Mouse (Mus musculus): ENCODE data around the gene Elk3. TPM values are rescaled to one million over a fixed set of nuclear protein-coding genes. Genes with fewer than 3 reads are reported as not detected.

Gene Elk3
- polyA plus RNA-seq, 1 experiment from 2014 or later = 44.9 TPM

DNA sequence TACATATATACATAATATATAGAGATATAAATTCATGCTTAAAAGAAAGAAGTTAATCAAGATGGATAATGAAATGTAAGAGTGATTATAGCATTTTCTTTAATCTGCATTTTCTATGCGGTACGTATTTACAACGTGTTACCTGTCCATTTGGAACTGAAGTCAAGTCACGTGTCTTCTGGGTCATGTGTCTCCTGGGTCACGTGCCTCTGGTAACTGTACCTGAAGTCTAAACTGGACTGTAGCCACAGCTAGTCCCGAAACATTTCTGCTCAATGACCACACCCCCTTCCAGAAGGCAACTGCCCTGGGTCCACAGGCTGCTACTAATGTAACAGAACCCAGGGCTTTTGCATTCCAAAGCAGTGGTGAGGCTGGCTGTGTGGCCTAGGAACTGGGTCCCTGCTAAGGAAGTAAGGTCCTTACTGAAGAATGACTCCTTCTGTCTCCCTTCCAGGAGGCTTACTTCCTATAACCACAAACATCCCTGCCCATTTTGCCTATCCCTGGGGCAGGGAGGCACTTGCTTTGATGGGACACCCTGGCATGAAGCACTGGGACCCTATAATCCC lies 40.0 kb downstream of the Elk3 start:
- no peaks in the 10 kb centered on the region for H3K36me3 ChIP-seq (ENCODE audit: control insufficient read depth, insufficient read depth, low read length)
- no peaks in the 10 kb centered on the region for H3K27me3 ChIP-seq (ENCODE audit: control insufficient read depth, insufficient read depth, low read depth, low read length)
- peaks cover 17% of the 10 kb centered on the region for H3K4me1 ChIP-seq (replicated peaks; ENCODE audit: control insufficient read depth, insufficient read depth, low read length)
- no peak for ATAC-seq (ENCODE audit: low read depth)
- H3K9ac ChIP-seq (ENCODE audit: low read length) = no peak overlapping the region
- no peak overlapping the region for H3K27ac ChIP-seq (ENCODE audit: low read length)
- H3K4me3 ChIP-seq (ENCODE audit: low read length) = no peak overlapping the region
- H3K9me3 ChIP-seq (ENCODE audit: control insufficient read depth, low read length) = no peaks in the 10 kb centered on the region
- WGBS = 88% methylated on average over 6 of the region's 6 CpGs
- no peak overlapping the region for H3K4me2 ChIP-seq (ENCODE audit: low read depth, low read length)

DNA sequence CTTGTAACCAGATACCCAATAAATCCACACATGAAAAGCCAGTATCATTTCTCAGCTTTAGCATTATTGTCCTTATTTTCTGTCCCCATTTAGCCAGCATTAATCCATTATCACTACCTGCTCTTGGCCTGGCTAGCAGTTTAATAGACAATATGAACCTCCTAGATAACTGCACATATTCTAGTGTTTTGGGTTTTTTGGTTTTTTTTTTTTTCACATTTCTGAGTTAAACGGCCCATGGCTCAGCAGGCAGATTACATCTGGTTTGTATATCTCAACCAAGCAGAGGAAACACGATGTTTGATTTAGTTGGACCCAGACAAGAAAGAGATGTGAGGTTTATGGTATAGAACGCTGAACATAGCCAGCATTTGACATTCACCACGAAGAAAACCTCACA lies 41.2 kb downstream of the Elk3 start:
- WGBS = 55% methylated on average over 4 of the region's 4 CpGs
- H3K9me3 ChIP-seq (ENCODE audit: control insufficient read depth, low read length) = no peaks in the 10 kb centered on the region
- H3K36me3 ChIP-seq (ENCODE audit: control insufficient read depth, insufficient read depth, low read length) = peaks cover 6% of the 10 kb centered on the region; the same call in 1 of the 2 replicates
- peaks cover 8% of the 10 kb centered on the region; the same call in 1 of the 2 replicates for H3K4me1 ChIP-seq (replicated peaks; ENCODE audit: control insufficient read depth, insufficient read depth, low read length)
- no peak overlapping the region for H3K4me3 ChIP-seq (ENCODE audit: low read length)
- no peak overlapping the region for H3K27ac ChIP-seq (ENCODE audit: low read length)
- no peak overlapping the region for H3K4me2 ChIP-seq (ENCODE audit: low read depth, low read length)
- H3K27me3 ChIP-seq (ENCODE audit: control insufficient read depth, insufficient read depth, low read depth, low read length) = no peaks in the 10 kb centered on the region
- no peak for ATAC-seq (ENCODE audit: low read depth)
- no peak overlapping the region for H3K9ac ChIP-seq (ENCODE audit: low read length)

DNA sequence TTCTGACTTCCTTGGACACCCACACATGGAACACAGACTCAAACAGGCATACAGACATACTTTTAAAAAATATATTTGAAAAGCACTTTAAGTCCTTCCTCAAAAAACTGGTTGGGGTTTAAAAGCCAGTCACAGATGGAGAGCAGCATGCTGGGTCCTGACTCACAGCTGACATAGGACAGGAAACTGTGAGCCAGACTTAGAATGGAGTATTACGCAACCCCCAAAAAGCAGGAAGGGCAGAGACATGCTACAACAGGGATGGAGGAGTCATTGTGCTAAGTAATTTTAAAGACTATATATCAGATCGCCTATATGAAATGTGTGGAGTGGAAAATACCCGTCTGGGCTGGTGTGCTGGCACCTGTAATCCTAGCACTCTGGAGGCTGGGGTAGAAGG lies 42.6 kb downstream of the Elk3 start:
- Histone ChIP-seq H3K36me3 (ENCODE audit: control insufficient read depth, insufficient read depth, low read length) (peaks cover 11% of the 10 kb centered on the region; the same call in 1 of the 2 replicates), H3K27me3 (ENCODE audit: control insufficient read depth, insufficient read depth, low read depth, low read length) (no peaks in the 10 kb centered on the region), H3K4me1 (replicated peaks; ENCODE audit: control insufficient read depth, insufficient read depth, low read length) (peaks cover 14% of the 10 kb centered on the region), H3K9ac (ENCODE audit: low read length) (no peak overlapping the region), H3K27ac (ENCODE audit: low read length) (no peak overlapping the region), H3K9me3 (ENCODE audit: control insufficient read depth, low read length) (no peaks in the 10 kb centered on the region), H3K4me3 (ENCODE audit: low read length) (no peak overlapping the region), H3K4me2 (ENCODE audit: low read depth, low read length) (no peak overlapping the region)
- no peak for ATAC-seq (ENCODE audit: low read depth)
- 90% methylated on average over 3 of the region's 3 CpGs for WGBS

DNA sequence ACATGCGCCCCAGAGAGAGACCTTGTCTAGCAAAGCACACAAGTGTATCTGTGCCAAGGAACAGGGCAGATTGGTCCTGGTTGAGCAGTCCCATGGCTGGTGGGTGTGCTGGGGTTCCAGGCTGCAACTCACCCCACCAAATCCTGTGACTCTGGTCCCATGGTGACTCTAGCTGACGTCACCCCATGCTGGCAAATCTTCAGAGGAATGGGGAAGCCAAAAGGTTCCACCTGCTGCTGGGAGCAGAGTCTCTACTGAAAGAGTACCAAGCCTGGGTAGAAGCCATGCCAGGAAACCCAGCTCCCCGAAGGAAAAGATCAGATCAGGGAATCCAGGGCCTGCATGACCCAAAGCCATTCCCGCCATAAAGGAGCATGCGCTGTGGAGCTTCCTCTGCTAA lies 43.4 kb downstream of the Elk3 start:
- peaks cover 19% of the 10 kb centered on the region for H3K4me1 ChIP-seq (replicated peaks; ENCODE audit: control insufficient read depth, insufficient read depth, low read length)
- H3K27me3 ChIP-seq (ENCODE audit: control insufficient read depth, insufficient read depth, low read depth, low read length) = no peaks in the 10 kb centered on the region
- WGBS = 87% methylated on average over 5 of the region's 5 CpGs
- H3K4me2 ChIP-seq (ENCODE audit: low read depth, low read length) = no peak overlapping the region
- H3K36me3 ChIP-seq (ENCODE audit: control insufficient read depth, insufficient read depth, low read length) = peaks cover 11% of the 10 kb centered on the region; the same call in 1 of the 2 replicates
- no peak overlapping the region for H3K9ac ChIP-seq (ENCODE audit: low read length)
- no peak overlapping the region for H3K27ac ChIP-seq (ENCODE audit: low read length)
- ATAC-seq (ENCODE audit: low read depth) = no peak
- H3K4me3 ChIP-seq (ENCODE audit: low read length) = no peak overlapping the region
- H3K9me3 ChIP-seq (ENCODE audit: control insufficient read depth, low read length) = no peaks in the 10 kb centered on the region

DNA sequence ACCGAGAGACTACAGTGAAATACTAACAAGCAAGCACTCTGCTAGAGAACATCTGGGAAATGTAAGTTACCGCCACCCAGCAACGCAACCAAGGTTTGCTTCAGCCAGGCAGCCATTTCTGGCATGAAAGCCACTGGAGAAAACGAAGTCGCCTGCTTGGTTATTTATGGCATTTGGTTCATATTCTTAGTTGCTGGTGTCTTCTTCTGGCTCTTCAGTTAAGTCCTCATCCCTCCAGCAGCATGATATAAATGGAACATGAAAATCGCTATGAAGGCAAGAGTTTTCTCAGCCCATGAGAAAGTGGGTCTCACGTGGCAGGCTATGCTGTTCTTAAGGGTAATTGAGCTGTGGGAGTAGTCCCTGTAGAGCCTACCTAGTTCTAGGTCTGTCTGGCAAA lies 44.4 kb downstream of the Elk3 start:
- ATAC-seq (ENCODE audit: low read depth) = no peak
- Histone ChIP-seq H3K27ac (ENCODE audit: low read length) (no peak overlapping the region), H3K36me3 (ENCODE audit: control insufficient read depth, insufficient read depth, low read length) (peaks cover 11% of the 10 kb centered on the region; the same call in 1 of the 2 replicates), H3K27me3 (ENCODE audit: control insufficient read depth, insufficient read depth, low read depth, low read length) (no peaks in the 10 kb centered on the region), H3K4me1 (replicated peaks; ENCODE audit: control insufficient read depth, insufficient read depth, low read length) (peaks cover 22% of the 10 kb centered on the region), H3K9me3 (ENCODE audit: control insufficient read depth, low read length) (no peaks in the 10 kb centered on the region), H3K9ac (ENCODE audit: low read length) (no peak overlapping the region), H3K4me2 (ENCODE audit: low read depth, low read length) (no peak overlapping the region), H3K4me3 (ENCODE audit: low read length) (no peak overlapping the region)
- WGBS = 88% methylated on average over 7 of the region's 7 CpGs

DNA sequence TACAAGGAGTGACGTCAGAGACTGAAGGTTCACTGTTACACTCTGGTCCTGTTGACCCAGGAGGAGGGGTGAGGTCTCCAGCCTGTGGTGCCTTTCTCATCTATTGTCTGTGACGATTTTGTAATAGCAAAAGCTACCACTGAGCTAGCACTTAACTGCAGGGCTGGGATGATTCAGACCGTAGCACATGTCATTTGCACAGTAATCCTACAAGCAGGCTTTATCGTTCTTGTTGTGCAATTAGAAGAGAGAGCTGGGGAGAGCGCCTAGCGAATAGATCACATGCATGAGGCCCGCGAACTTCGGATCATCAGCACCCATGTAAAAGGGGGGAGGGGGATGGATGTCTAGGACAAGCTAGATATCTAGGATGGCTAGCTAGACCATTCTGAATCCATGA lies 45.1 kb downstream of the Elk3 start:
- 85% methylated on average over 9 of the region's 9 CpGs for WGBS
- Histone ChIP-seq H3K36me3 (ENCODE audit: control insufficient read depth, insufficient read depth, low read length) (peaks cover 11% of the 10 kb centered on the region; the same call in 1 of the 2 replicates), H3K9ac (ENCODE audit: low read length) (no peak overlapping the region), H3K4me2 (ENCODE audit: low read depth, low read length) (no peak overlapping the region), H3K4me1 (replicated peaks; ENCODE audit: control insufficient read depth, insufficient read depth, low read length) (peaks cover 27% of the 10 kb centered on the region), H3K9me3 (ENCODE audit: control insufficient read depth, low read length) (no peaks in the 10 kb centered on the region), H3K27me3 (ENCODE audit: control insufficient read depth, insufficient read depth, low read depth, low read length) (no peaks in the 10 kb centered on the region), H3K27ac (ENCODE audit: low read length) (no peak overlapping the region), H3K4me3 (ENCODE audit: low read length) (no peak overlapping the region)
- ATAC-seq (ENCODE audit: low read depth) = no peak

DNA sequence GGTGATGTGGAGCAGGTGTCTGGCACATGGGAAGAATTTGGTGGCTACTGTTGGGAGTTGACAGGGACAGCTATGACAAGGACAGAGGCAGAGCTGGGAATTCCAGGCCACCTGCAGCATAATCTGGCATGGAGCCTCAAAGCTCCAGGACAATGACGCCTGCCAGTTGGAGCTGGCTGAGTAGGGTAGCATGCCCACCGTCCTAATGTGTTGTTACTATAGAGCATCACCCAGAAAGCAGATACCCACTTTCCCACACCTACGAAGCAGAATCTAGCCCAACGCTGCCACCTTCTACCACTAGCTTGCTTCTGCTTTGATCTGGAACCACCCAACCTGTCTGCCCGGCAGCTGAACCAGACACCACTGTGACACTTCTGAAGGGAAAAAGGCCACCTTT lies 46.9 kb downstream of the Elk3 start:
- no peaks in the 10 kb centered on the region for H3K27me3 ChIP-seq (ENCODE audit: control insufficient read depth, insufficient read depth, low read depth, low read length)
- no peak overlapping the region; the same call in 1 of the 2 replicates for H3K27ac ChIP-seq (ENCODE audit: low read length)
- no peaks in the 10 kb centered on the region for H3K9me3 ChIP-seq (ENCODE audit: control insufficient read depth, low read length)
- no peak overlapping the region for H3K9ac ChIP-seq (ENCODE audit: low read length)
- ATAC-seq (ENCODE audit: low read depth) = no peak
- no peak overlapping the region for H3K4me2 ChIP-seq (ENCODE audit: low read depth, low read length)
- H3K36me3 ChIP-seq (ENCODE audit: control insufficient read depth, insufficient read depth, low read length) = peaks cover 13% of the 10 kb centered on the region; the same call in 1 of the 2 replicates
- WGBS = 78% methylated on average over 5 of the region's 5 CpGs
- H3K4me1 ChIP-seq (replicated peaks; ENCODE audit: control insufficient read depth, insufficient read depth, low read length) = peaks cover 27% of the 10 kb centered on the region
- H3K4me3 ChIP-seq (ENCODE audit: low read length) = no peak overlapping the region

DNA sequence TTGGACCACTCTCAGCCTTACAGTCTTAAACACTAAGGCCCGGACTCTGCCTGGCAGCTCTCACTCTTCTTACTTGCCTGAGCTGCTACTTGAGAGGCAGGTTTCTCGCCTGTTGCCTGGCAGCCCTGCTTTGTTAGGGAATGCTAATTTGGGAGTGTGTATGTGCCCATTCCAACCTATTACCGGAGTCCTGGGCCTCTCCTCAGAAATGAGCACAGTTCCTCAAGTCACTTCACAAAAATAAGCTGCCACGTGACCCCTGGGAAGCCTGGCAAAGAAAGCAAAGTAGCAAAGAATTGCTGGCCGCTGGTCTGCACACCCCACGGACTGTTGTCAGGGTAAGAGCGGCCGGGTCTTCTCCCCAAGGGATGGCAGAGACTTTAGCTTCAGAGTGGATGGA lies 47.5 kb downstream of the Elk3 start:
- peak; percentile 42 for ATAC-seq (ENCODE audit: low read depth)
- Histone ChIP-seq H3K27me3 (ENCODE audit: control insufficient read depth, insufficient read depth, low read depth, low read length) (no peaks in the 10 kb centered on the region), H3K4me3 (ENCODE audit: low read length) (no peak overlapping the region), H3K9ac (ENCODE audit: low read length) (no peak overlapping the region), H3K4me2 (ENCODE audit: low read depth, low read length) (no peak overlapping the region), H3K27ac (ENCODE audit: low read length) (no peak overlapping the region; the same call in 1 of the 2 replicates), H3K4me1 (replicated peaks; ENCODE audit: control insufficient read depth, insufficient read depth, low read length) (peaks cover 27% of the 10 kb centered on the region), H3K9me3 (ENCODE audit: control insufficient read depth, low read length) (no peaks in the 10 kb centered on the region), H3K36me3 (ENCODE audit: control insufficient read depth, insufficient read depth, low read length) (peaks cover 13% of the 10 kb centered on the region; the same call in 1 of the 2 replicates)
- WGBS = 58% methylated on average over 8 of the region's 8 CpGs

DNA sequence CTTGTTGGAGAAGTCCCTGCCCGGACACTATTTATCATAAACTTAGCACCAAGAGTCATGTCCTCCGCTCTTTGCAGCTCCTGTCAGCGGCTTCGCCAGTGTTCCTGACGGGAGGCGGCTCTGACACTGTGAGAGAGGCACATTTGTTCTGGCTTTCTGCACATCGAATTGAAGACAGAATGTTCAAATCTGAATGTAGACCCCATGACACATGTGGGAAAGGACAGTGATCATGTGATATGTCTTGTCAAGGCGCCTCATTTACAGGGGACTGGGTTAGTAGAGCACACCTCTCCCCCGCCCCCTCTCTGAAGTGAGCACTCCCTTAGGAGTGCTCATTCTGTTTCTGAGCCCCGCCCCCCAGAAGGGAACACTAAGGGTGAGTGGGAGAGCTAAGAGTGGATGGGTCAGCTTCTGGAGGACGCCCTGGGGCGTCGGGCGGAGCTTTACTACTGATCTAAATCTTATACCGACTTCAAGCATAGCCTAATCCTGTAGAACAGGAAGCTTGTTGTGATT lies 48.9 kb downstream of the Elk3 start:
- WGBS = 15% methylated on average over 15 of the region's 15 CpGs
- H3K27me3 ChIP-seq (ENCODE audit: control insufficient read depth, insufficient read depth, low read depth, low read length) = no peaks in the 10 kb centered on the region
- H3K4me3 ChIP-seq (ENCODE audit: low read length) = no peak overlapping the region
- H3K27ac ChIP-seq (ENCODE audit: low read length) = peak overlapping the region; percentile 1; the same call in 1 of the 2 replicates
- H3K4me1 ChIP-seq (replicated peaks; ENCODE audit: control insufficient read depth, insufficient read depth, low read length) = peaks cover 27% of the 10 kb centered on the region
- peak; percentile 75 for ATAC-seq (ENCODE audit: low read depth)
- peaks cover 13% of the 10 kb centered on the region; the same call in 1 of the 2 replicates for H3K36me3 ChIP-seq (ENCODE audit: control insufficient read depth, insufficient read depth, low read length)
- no peak overlapping the region for H3K9ac ChIP-seq (ENCODE audit: low read length)
- H3K9me3 ChIP-seq (ENCODE audit: control insufficient read depth, low read length) = no peaks in the 10 kb centered on the region
- peak overlapping the region; percentile 35 for H3K4me2 ChIP-seq (ENCODE audit: low read depth, low read length)

Data from lung, embryonic 16.5 days (tissue).